Mouse (Mus musculus): ENCODE results near the gene Dhx33.

Dhx33 gene

GRCm38 (mm10) chr11:71004316-71004773, at the start of gene Dhx33:
Dhx33 (minus strand) TSS chr11:71004437.
- peak; percentile 34; the same call in 1 of the 2 replicates for TF ChIP-seq GATA4 (IDR thresholded peaks at IDR 0.05; ENCODE audit: insufficient replicate concordance, low read length)

- TF ChIP-seq GATA4 (IDR thresholded peaks at IDR 0.05; ENCODE audit: insufficient replicate concordance, low read length), result no peak
Observed at GRCm38 (mm10) chr11:71052554-71052953, 48.3 kb upstream of the Dhx33 start.

- no peak for TF ChIP-seq GATA4 (IDR thresholded peaks at IDR 0.05; ENCODE audit: insufficient replicate concordance, low read length)
Observed at GRCm38 (mm10) chr11:71039526-71040298, 35.5 kb upstream of the Dhx33 start.

GRCm38 (mm10) chr11:71033163-71033761, 29.0 kb upstream of the Dhx33 start, which contains the start of gene 6330403K07Rik:
6330403K07Rik (minus strand) TSS chr11:71033513.
- TF ChIP-seq GATA4 (IDR thresholded peaks at IDR 0.05; ENCODE audit: insufficient replicate concordance, low read length), result no peak

DNA sequence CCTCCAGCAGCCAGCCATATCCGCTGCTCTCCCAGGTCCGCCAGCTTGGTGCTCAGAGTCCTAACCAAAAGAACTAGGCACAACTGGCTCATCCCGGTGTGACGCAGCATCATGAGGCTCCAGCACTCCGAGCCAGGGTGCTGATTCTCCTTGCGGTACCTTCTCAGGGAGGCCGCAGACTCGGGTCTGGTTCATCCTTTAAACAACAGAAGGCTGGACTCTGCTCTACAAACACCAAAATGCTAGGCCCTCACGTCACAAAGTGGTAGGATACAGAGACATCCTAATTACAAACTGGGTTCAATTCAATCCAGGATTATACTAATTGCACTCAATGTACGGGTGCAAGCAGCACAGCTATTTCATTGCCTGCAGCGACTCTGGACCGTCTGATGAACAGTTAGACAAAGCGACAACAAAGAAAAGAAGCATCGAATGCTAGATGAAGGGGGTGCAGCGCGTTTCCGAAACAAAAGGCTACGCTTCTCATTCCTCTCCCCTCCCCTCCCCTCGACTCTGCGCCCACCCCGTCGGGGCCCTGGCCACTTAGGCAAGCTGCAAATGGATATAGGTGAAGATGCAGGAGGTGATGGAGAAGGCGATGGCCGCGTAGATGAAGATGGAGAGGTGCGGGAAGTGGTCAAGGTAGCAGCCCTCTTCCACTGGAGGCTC, 28.4 kb upstream of the Dhx33 start:
- no peak for TF ChIP-seq GATA4 (IDR thresholded peaks at IDR 0.05; ENCODE audit: insufficient replicate concordance, low read length)

GRCm38 (mm10) chr11:71032070-71032469, 27.8 kb upstream of the Dhx33 start:
- no peak for TF ChIP-seq GATA4 (IDR thresholded peaks at IDR 0.05; ENCODE audit: insufficient replicate concordance, low read length)

DNA sequence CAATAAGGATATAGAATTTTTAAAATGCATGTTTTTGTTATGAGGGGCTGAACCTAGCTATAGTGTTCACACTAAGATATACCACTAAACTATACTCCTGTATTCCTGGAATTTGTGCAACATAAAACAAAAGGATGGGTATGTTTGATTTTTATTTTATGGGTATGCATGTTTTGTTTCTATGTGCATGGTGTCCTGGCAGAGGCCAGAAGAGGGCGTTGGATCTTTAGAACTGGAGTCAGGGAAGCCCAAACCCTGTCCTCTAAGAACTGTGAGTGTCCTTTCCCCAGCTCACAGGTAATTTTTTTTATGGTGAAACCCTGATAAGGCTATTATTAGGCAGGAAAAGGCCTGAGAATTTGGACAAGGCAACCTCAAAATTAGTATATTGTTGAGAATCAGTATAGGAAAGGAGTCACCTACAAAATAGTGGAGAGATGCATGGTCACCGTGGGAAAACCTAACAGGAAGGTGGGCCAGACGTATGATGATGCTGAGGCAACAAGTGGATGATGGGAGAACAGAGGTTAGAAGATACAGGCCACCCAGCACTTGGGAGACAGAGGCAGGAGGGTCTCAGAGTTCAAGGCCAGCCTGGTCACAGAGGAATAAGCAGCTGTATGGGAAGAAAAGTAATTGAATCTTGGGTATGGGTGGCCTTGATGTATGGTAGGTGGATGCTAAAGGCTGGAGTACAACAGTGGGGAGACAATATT, 25.3 kb upstream of the Dhx33 start:
- TF ChIP-seq GATA4 (IDR thresholded peaks at IDR 0.05; ENCODE audit: insufficient replicate concordance, low read length), result no peak

- no peak for TF ChIP-seq GATA4 (IDR thresholded peaks at IDR 0.05; ENCODE audit: insufficient replicate concordance, low read length)
Observed at GRCm38 (mm10) chr11:71028280-71028679, 24.0 kb upstream of the Dhx33 start.

GRCm38 (mm10) chr11:71019201-71020068, 15.2 kb upstream of the Dhx33 start, which contains the start of the genes Mis12 and Derl2:
Mis12 (plus strand) TSS chr11:71019611.
Derl2 (minus strand) TSS chr11:71019841.
- TF ChIP-seq GATA4 (IDR thresholded peaks at IDR 0.05; ENCODE audit: insufficient replicate concordance, low read length), result no peak; the same call in 1 of the 2 replicates

DNA sequence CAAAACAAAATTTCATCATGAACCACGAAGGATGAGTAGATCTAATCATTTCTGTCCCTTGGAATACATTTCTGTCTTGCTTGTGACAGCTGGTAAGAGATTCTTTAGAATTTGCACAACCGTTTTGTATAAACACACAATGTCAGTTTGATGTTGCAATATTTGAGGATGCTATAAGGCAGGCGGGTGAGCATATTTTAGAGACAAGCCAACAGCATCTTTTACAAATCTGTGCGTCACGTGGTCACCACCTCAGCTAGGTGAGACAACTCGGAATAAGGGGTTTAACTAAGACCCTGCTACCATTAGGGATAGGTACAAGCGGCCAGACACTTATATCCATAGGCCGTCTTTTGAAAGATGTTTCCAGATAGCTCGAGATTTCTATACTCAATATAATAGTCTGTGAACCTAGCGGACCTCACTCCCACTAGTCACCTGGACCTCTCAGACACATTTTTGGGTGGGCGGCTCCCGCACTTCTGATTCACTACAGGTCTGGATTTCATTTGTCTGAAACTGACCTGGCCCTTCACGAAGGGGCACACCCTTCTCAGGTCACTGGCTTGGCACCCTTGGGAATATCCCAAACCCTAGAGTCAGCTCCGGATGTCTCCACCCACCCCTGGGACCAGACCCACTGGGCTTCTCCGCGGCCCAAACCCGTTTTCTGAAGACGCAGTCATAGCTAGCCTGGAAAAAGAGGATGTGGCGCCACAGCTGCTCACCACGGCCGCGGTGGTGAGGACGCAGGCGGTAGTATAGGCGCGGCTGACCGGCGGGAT, 14.4 kb upstream of the Dhx33 start:
- no peak for TF ChIP-seq GATA4 (IDR thresholded peaks at IDR 0.05; ENCODE audit: insufficient replicate concordance, low read length)

DNA sequence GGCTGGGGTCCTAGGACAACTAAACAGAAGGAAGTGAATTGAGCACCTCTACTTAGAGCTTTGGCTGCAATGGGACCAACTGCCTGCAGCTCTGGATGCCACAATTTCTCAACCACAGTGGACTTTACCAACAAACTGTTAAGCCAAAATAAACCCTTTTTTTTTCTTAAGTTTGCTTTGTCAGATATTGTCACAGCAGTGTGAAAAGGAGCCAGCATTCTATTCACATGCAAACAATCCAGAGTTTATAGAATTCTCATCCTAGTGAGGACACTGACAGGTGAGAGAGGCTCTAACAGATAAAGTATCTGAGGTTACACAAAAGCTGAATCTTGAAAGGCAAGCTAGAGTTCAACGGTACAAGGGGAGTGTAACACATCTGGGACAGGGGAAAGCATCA, 12.8 kb upstream of the Dhx33 start:
- peak; percentile 63; the same call in 1 of the 2 replicates for TF ChIP-seq GATA4 (IDR thresholded peaks at IDR 0.05; ENCODE audit: insufficient replicate concordance, low read length)

- TF ChIP-seq GATA4 (IDR thresholded peaks at IDR 0.05; ENCODE audit: insufficient replicate concordance, low read length), result peak; percentile 76
Observed at GRCm38 (mm10) chr11:71012743-71013142, 8.5 kb upstream of the Dhx33 start.

GRCm38 (mm10) chr11:71008321-71008720, 4.1 kb upstream of the Dhx33 start:
- TF ChIP-seq GATA4 (IDR thresholded peaks at IDR 0.05; ENCODE audit: insufficient replicate concordance, low read length), result peak; percentile 25; the same call in 1 of the 2 replicates

Measured in liver, adult (tissue).